Mouse (Mus musculus) cortical plate, adult 2 months (tissue): Measurements from ENCODE around the gene Hnrnpul1.

Experiments used
- CTCF ChIP-seq: fragments of 200-500 bp; IDR thresholded peaks from 2 replicates; pipeline ENCODE4 v1.5.1; 2011; ENCODE audit warnings: mild to moderate bottlenecking, control low read depth, low read length; ENCODE audit not compliant: insufficient read depth; ENCODE audit errors: extremely low read depth
- POLR2A ChIP-seq: fragments of 200-500 bp; IDR thresholded peaks from 2 replicates; pipeline ENCODE4 v1.6.1; 2011; ENCODE audit warnings: mild to moderate bottlenecking, low read length, control low read depth; ENCODE audit not compliant: insufficient read depth; ENCODE audit errors: extremely low read depth

GRCm38 (mm10) chr7:25763678-25764077 lies 9.1 kb upstream of the Hnrnpul1 start:
- TF ChIP-seq CTCF (no peak), POLR2A (no peak)
